Mouse (Mus musculus): Measurements from ENCODE around the gene Dnm3. TPM values are rescaled to one million over a fixed set of nuclear protein-coding genes. Genes with fewer than 3 reads are reported as not detected.

Dnm3 gene
- polyA plus RNA-seq, 1 experiment from 2014 or later, result 30.4 TPM

MicroRNAs within 50 kb of the gene (microRNA counts, 519-probe panel; counts per million panel counts)
- microRNA mmu-miR-199a-3p (2,841 counts per million, percentile 67 among the panel's probes with 10 or more counts), microRNA mmu-miR-199a-5p (2,897 counts per million, percentile 69 among the panel's probes with 10 or more counts), microRNA mmu-miR-214 (1,774 counts per million, percentile 14 among the panel's probes with 10 or more counts)

Small RNAs within 50 kb of the gene (microRNA-seq; reads per million reads assigned to microRNA genes)
- gene Mir199a-2 (3.1 reads per million, percentile 8 among the genes with 10 or more reads in this experiment), gene Mir214 (110 reads per million, percentile 54 among the genes with 10 or more reads in this experiment)

Other genes with a start within 250 kb of the Dnm3 start
- 22.2 and 24.7 TPM in 2 replicates for gene Mettl13, start 70.5 kb upstream of the Dnm3 start, polyA plus RNA-seq (2015; fragmentation: Nextera tagmentation; extraction: Ambion mirVana)
- 70.7 and 76.7 TPM in 2 replicates for gene Vamp4, start 92.5 kb upstream of the Dnm3 start, polyA plus RNA-seq (2015; fragmentation: Nextera tagmentation; extraction: Ambion mirVana)
- not detected in 2 replicates for gene Myoc, start 161.1 kb upstream of the Dnm3 start, polyA plus RNA-seq (2015; fragmentation: Nextera tagmentation; extraction: Ambion mirVana)
- gene Myocos, start 180.2 kb upstream of the Dnm3 start, polyA plus RNA-seq (2015; fragmentation: Nextera tagmentation; extraction: Ambion mirVana), result not detected in 2 replicates